Mouse (Mus musculus) hindbrain, embryonic 12.5 days (tissue): ENCODE measurements at regions not wholly inside any gene's neighbourhood (a gene's known extent, or its start where the extent isn't known, plus 50 kb on each side); places are given as distances from the start of the nearest gene placed in this dataset.
"Not testable (repeated sequence)": the region's sequence is repeated elsewhere in the genome, so short reads cannot be mapped to it uniquely, and the experiment has no call there.

ENCODE experiments used
- ATAC-seq: fragments of 200-750 bp; cut with Nextera tagmentation; 2 replicates; pipeline ENCODE4 v1.8.0; 2017; ENCODE audit warnings: moderate TSS enrichment; ENCODE audit not compliant: low FRiP score
- H3K27ac ChIP-seq: fragments of 300-500 bp; sonication (generic); 2 replicates; pipeline ENCODE4 v1.5.1; 2016; ENCODE audit warnings: mild to moderate bottlenecking
- H3K27me3 ChIP-seq: fragments of 300-500 bp; sonication (generic); 2 replicates; pipeline ENCODE4 v1.6.1; 2016; ENCODE audit warnings: mild to moderate bottlenecking
- H3K36me3 ChIP-seq: fragments of 300-500 bp; sonication (generic); 2 replicates; pipeline ENCODE4 v1.6.1; 2016; ENCODE audit warnings: mild to moderate bottlenecking
- H3K4me1 ChIP-seq: fragments of 300-500 bp; sonication (generic); 2 replicates; pipeline ENCODE4 v1.6.1; 2016
- H3K4me2 ChIP-seq: fragments of 300-500 bp; sonication (generic); replicated peaks from 2 replicates; pipeline ENCODE4 v1.6.1; 2016; ENCODE audit warnings: mild to moderate bottlenecking
- H3K4me3 ChIP-seq: fragments of 300-500 bp; sonication (generic); 2 replicates; pipeline ENCODE4 v1.5.1; 2016; ENCODE audit warnings: mild to moderate bottlenecking
- H3K9ac ChIP-seq: fragments of 300-500 bp; sonication (generic); 2 replicates; pipeline ENCODE4 v1.6.1; 2016; ENCODE audit warnings: mild to moderate bottlenecking, moderate library complexity
- H3K9me3 ChIP-seq: fragments of 300-500 bp; sonication (generic); replicated peaks from 2 replicates; pipeline ENCODE4 v1.6.1; 2016; ENCODE audit warnings: mild to moderate bottlenecking
- WGBS: fragments of 180-500 bp; shearing (Covaris S2); methylation state at CpG from one replicate; pipeline ENCODE4 v1.1.7; 2016; 5-methylcytosine and 5-hydroxymethylcytosine counted together

DNA sequence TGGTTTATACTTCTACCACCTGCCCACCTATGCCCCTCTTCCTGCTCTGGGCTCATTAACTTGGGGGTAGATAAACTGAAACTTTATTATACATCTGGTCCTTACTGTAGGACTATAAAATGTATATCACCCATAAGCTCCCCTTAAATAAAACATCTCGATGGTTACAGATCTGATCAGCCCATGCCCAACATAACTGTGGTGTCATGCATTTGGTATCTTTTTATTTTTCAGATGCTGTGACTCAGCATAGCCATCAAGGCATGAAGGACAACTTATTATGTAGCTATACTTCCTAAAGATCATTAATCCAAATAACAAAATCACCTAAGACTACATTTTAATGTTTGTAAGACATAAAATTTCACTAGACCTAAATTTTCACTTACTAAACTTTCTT is 761.0 kb downstream of the Cdh11 start:
- Histone ChIP-seq H3K4me1 (no peaks in the 10 kb centered on the region), H3K9me3 (no peaks in the 10 kb centered on the region), H3K4me2 (no peak overlapping the region), H3K36me3 (no peaks in the 10 kb centered on the region), H3K9ac (no peak overlapping the region), H3K4me3 (no peak overlapping the region), H3K27ac (no peak overlapping the region), H3K27me3 (no peaks in the 10 kb centered on the region)
- ATAC-seq, result no peak
- WGBS, result 82% methylated on average over 1 of the region's 1 CpGs

GRCm38 (mm10) chr8:102017776-102018175 is 767.7 kb downstream of the Cdh11 start:
- Histone ChIP-seq H3K27ac (no peak overlapping the region), H3K36me3 (no peaks in the 10 kb centered on the region), H3K27me3 (no peaks in the 10 kb centered on the region), H3K4me3 (no peak overlapping the region), H3K4me2 (no peak overlapping the region), H3K4me1 (no peaks in the 10 kb centered on the region), H3K9me3 (no peaks in the 10 kb centered on the region), H3K9ac (no peak overlapping the region)
- ATAC-seq, result no peak
- WGBS, result 76% methylated on average over 2 of the region's 2 CpGs

GRCm38 (mm10) chr8:102000326-102001016 is 785.0 kb downstream of the Cdh11 start:
- Histone ChIP-seq H3K9me3 (no peaks in the 10 kb centered on the region), H3K27ac (no peak overlapping the region), H3K4me2 (no peak overlapping the region), H3K27me3 (no peaks in the 10 kb centered on the region), H3K4me1 (no peaks in the 10 kb centered on the region), H3K4me3 (no peak overlapping the region), H3K9ac (no peak overlapping the region), H3K36me3 (no peaks in the 10 kb centered on the region)
- 88% methylated on average over 4 of the region's 4 CpGs for WGBS
- ATAC-seq, result no peak

- 84% methylated on average over 2 of the region's 2 CpGs for WGBS
- H3K27ac ChIP-seq, H3K4me3 ChIP-seq, ATAC-seq, H3K36me3 ChIP-seq, H3K27me3 ChIP-seq, H3K4me2 ChIP-seq, H3K4me1 ChIP-seq, H3K9ac ChIP-seq, H3K9me3 ChIP-seq: not testable (repeated sequence)
Observed at GRCm38 (mm10) chr8:101996761-101997160, 788.7 kb downstream of the Cdh11 start.

DNA sequence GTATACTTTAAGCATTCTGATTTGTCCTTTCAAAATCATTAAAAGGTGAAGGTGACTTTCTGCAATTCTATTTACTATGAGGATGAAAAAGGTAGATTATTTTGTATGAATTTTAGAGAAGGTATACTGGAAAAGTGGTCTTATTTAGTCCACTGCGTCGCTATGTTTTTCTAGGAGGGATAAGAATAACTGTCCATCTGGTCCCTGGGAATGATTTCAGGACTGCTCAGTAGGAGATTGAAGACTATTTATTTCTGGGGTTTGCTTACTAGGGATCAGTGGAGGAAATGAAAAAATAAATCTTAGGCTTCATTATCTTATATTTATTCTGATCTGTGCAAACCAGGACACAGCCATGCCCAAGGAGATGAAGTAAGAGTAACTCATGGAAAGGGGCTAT is 828.6 kb downstream of the Cdh11 start:
- H3K4me2 ChIP-seq, result no peak overlapping the region
- no peak overlapping the region for H3K9ac ChIP-seq
- no peaks in the 10 kb centered on the region for H3K4me1 ChIP-seq
- H3K36me3 ChIP-seq, result no peaks in the 10 kb centered on the region
- 83% methylated on average over 2 of the region's 2 CpGs for WGBS
- H3K27ac ChIP-seq, result no peak overlapping the region
- no peak overlapping the region for H3K4me3 ChIP-seq
- ATAC-seq, result no peak
- H3K27me3 ChIP-seq, result no peaks in the 10 kb centered on the region
- no peaks in the 10 kb centered on the region for H3K9me3 ChIP-seq

DNA sequence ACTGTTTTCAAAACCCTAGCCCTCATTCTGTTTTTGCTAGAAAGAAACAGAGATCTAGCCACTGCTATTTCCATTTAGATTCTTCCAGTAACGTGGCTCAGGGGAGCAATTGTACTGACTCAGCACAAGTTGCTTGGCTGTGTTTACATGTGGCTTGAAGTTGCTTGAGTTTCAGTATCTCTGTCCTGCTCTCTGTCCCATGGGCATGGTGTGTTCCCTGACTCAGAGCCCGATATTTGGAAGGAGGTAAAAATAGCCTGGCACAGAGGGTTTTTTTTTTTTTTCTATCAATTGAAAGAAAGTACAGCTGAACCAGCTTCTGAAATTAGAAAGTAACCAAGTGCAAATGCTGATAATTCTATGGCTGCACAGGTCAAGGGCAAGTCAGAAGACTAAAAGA is 834.8 kb downstream of the Cdh11 start:
- Histone ChIP-seq H3K27me3 (no peaks in the 10 kb centered on the region), H3K4me3 (no peak overlapping the region), H3K9me3 (no peaks in the 10 kb centered on the region), H3K36me3 (no peaks in the 10 kb centered on the region), H3K9ac (no peak overlapping the region), H3K4me1 (no peaks in the 10 kb centered on the region), H3K4me2 (no peak overlapping the region), H3K27ac (no peak overlapping the region)
- 66% methylated on average over 2 of the region's 2 CpGs for WGBS
- no peak for ATAC-seq

- Histone ChIP-seq H3K4me3 (no peak overlapping the region), H3K9me3 (no peaks in the 10 kb centered on the region), H3K4me1 (no peaks in the 10 kb centered on the region), H3K4me2 (no peak overlapping the region), H3K36me3 (no peaks in the 10 kb centered on the region), H3K27ac (no peak overlapping the region), H3K9ac (no peak overlapping the region), H3K27me3 (no peaks in the 10 kb centered on the region)
- WGBS, result 77% methylated on average over 2 of the region's 2 CpGs
- ATAC-seq, result peak; percentile 48; the same call in 1 of the 2 replicates
Observed at GRCm38 (mm10) chr8:101937859-101938258, 847.6 kb downstream of the Cdh11 start.

GRCm38 (mm10) chr8:101913665-101914064 is 871.8 kb downstream of the Cdh11 start:
- no peak overlapping the region for H3K9ac ChIP-seq
- H3K27me3 ChIP-seq, result no peaks in the 10 kb centered on the region
- no peak for ATAC-seq
- 97% methylated on average over 1 of the region's 1 CpGs for WGBS
- no peaks in the 10 kb centered on the region for H3K4me1 ChIP-seq
- no peak overlapping the region for H3K4me2 ChIP-seq
- no peak overlapping the region for H3K4me3 ChIP-seq
- no peaks in the 10 kb centered on the region for H3K9me3 ChIP-seq
- H3K27ac ChIP-seq, result no peak overlapping the region
- H3K36me3 ChIP-seq, result no peaks in the 10 kb centered on the region
